Mouse (Mus musculus) heart, postnatal 25 days (tissue): Measurements from ENCODE around the gene Gfral. TPM values are rescaled to one million over a fixed set of nuclear protein-coding genes. Genes with fewer than 3 reads are reported as not detected.

ENCODE experiments used
- DNase-seq: peaks from one replicate; pipeline ENCODE4 v3.0.0; 2022; ENCODE audit warnings: low spot score
- intact Hi-C: fragments of 180-260 bp; cut with DNase I; formaldehyde crosslinking; loops from one replicate; pipeline ENCODE4 v1.15.1; 2025
- total RNA-seq, 2 experiments: library from RNA; stranded (reverse); gene quantifications; 2 replicates each; pipeline ENCODE4 v1.2.3; 2021

Gene Gfral
- total RNA-seq, result not detected

GRCm38 (mm10) chr9:76213557-76213956 lies at the start of gene Gfral:
Gfral (minus strand) TSS chr9:76213657.
- intact Hi-C loops, result no loop called here
- DNase-seq, result no peak

GRCm38 (mm10) chr9:76257731-76258130 lies 44.3 kb upstream of the Gfral start:
- no peak for DNase-seq
- intact Hi-C loops, result no loop called here

- no peak for DNase-seq
- intact Hi-C loops, result no loop called here
Observed at GRCm38 (mm10) chr9:76252544-76252943, 39.1 kb upstream of the Gfral start.

GRCm38 (mm10) chr9:76252109-76252508 lies 38.7 kb upstream of the Gfral start:
- no peak for DNase-seq
- intact Hi-C loops, result no loop called here

- intact Hi-C loops, result no loop called here
- no peak for DNase-seq
Observed at GRCm38 (mm10) chr9:76242322-76242721, 28.9 kb upstream of the Gfral start.

GRCm38 (mm10) chr9:76237946-76238345 lies 24.5 kb upstream of the Gfral start:
- DNase-seq, result no peak
- intact Hi-C loops, result loop anchor here (2.0 kb wide), 1 partner anchor 475 kb away; no protein-coding TSS in a partner anchor

DNA sequence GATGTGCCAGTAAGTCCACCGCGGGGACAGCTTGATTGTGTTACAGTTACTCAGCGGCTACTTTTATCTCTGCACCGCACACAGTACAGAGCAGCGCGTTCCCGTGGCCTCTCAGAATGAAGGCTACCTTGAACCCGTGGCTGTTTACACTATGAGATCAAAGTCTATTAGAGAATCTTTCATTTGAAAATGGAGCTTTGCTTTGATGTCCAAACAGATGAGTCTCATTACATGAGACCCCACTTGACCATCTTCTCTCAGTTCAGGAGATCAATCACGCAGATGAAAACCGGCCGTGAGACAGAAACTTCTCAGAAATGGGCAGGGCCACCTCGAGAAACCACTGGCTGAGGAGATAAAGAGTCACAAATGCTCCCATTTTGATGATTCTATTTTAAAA lies 23.8 kb upstream of the Gfral start:
- intact Hi-C loops, result loop anchor here (2.0 kb wide), 1 partner anchor 474 kb away; no protein-coding TSS in a partner anchor
- DNase-seq, result no peak

- DNase-seq, result peak; percentile 2
- intact Hi-C loops, result loop anchor here (2.0 kb wide), 1 partner anchor 474 kb away; no protein-coding TSS in a partner anchor
Observed at GRCm38 (mm10) chr9:76236626-76237025, 23.2 kb upstream of the Gfral start.

DNA sequence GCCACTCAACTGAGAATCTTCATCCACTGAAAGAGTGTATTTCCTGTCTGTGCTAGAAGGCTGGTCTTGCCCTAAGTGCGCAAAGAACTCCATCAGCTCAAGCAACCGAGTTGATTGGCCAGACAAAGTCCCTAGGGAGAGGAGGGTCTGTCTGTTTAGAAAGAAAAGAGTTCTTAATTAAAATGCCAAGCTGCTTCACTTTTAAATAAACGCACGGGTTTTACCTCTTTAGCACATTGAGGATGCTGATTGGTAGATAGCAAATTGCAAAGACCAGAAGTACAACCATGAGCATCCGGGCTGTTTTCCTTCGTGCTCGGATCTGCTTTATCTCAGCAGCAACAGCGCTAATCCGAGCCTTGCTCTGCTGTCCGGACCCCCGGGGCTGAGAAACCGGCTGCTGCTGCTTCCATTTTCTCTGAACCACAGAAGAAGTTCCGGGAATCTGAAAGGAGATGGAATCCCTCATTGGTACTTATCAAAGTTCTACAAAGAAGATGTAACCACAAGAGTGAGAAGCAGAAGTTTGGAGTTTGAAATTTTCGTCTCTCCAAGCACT lies 22.6 kb upstream of the Gfral start:
- DNase-seq, result no peak
- intact Hi-C loops, result loop anchor here (2.0 kb wide), 1 partner anchor 473 kb away; no protein-coding TSS in a partner anchor

DNA sequence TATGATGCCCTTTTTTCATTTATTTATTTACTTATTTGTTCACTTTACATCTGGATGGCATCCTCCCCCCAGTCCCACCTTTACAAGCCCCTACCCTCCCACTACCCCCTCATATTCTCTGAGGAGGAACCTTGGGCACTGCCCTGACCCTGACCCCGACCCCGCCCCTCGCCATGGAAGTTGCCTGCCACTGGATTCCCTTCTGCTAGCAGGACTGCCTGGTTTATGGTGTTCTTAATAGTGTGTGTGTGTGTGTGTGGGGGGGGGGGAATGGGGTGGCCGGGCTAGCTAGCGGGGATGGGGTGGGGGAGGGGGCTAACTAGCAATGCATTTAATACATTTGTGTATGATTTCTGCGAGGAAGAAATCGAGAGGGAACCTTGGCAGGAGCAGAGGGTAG lies 21.4 kb upstream of the Gfral start:
- DNase-seq, result no peak
- intact Hi-C loops, result no loop called here

DNA sequence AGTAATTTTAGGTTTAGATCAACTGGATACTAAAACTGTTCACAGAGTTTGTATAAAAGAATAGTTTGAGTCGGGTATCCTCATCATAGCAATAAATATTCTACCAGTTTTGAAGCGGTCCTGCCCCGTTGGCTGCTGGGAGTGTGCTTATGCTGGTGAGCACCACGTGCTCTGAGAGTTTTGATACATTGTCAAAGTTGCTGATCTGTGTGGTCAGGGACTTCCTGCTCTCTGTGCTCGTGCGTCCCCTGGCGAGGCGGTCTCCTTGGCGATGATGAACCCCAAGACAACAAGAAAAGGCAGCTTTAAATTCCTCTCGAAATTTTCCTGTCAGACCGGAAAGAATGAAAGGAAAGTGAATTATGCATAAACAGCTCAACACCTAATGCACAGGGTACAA lies 16.9 kb upstream of the Gfral start:
- no peak for DNase-seq
- intact Hi-C loops, result no loop called here

DNA sequence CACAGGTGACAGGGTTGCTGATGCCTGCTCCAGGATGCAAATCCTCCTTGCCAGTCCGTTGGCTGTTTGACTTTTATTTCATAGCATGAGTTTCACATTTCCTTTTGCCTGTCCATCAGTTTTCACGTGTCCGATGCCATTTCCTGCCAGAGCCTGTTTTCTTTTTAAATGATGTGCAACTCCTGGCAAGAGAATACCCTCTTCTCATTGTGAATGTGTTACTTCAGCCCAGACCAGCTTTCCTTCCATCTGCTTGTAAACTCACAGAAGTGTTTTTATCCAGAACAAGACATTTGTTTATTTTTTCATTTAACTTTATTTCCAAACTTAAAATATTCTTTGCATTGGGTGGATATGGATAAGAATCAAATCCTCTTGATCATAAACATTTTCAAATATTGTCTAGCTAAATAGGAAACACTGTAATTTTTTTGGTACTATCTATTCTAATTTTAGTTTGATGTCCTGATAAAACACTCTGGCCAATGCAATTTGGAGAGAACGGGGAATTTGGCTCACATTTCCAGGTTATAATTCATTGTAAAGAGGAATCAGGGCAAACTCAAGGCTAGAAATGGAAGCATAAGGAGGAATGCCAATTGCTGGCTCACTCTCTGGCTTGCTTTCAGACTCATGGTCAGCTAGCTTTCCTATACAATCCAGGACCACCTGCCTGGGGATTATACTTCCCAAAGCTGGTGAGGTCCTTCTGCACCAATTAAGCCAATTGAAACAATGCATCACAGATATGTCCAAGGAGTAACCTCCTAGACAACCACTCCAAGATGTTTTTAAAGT lies 3.9 kb upstream of the Gfral start:
- intact Hi-C loops, result no loop called here

DNA sequence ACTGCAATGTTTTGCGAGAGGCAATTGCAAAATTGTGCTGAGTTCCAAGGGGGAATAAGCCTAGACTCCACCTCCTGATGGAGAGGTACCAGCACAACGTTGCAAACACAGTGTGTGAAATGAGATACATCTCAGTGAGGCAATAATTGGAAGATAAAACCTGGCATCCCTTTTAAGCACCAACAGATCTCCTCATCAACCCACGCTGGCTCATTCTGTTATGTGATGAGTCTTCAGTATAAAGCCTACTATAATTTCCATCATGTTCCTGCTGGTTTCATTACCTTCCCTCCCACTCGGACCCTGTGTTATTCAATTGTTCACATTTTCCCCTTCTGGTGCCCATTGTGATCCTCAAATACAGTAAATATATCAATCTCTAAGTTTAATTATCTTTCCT lies 1.2 kb upstream of the Gfral start:
- intact Hi-C loops, result no loop called here
- DNase-seq, result no peak

More for the DNA sequence above, 3.9 kb upstream of the Gfral start:
- no peak for DNase-seq

DNA sequence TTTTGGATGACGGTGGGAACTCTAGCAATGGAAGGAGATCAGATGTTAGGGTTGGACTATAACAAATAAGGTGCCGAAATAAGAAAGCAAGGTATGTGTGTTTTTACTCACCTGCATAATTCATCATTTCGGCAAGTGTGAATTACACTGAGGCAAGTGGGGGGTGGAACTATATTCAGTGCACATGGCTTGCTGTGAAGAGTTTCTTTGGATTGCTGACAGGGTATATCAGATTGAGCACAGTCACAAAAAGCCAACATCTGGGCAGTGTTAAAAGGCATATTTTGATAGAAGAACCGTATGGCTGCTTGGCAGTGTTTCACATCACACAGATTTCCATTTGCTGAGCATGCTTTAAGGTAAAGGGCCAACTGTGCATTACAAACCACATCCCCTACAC lies 16.5 kb downstream of the Gfral start:
- intact Hi-C loops, result no loop called here

GRCm38 (mm10) chr9:76179221-76179620 lies 34.2 kb downstream of the Gfral start:
- no peak for DNase-seq
- intact Hi-C loops, result no loop called here

More for the DNA sequence above, 16.5 kb downstream of the Gfral start:
- DNase-seq, result no peak

DNA sequence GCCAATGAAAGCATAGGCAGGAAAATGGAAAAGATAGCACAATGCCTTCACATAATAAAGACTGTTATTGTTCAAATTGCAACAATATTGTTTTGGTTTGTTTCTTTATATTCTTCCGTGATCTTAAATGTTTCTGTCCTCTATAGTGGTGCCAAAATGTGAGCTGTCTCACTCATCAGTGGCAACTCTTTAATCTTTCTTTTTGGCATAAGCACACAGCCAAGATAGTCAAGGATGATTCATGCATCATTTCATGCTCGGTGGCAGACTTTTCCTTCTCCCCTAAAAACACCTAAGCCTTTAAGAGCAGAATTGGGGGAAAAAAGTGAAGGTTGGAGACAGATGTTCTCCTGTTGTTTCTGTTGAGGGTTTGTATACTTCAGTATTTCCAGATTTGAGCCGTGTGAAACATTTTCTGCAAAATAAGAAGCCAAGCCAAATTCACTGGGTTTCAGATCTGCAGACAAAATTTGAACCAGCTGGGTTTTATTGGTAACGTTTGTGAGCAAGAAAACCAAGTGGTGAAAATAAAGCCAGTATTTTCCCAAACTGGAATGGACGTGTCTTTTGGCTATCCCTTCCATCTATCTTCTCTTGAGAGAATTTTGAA lies 40.7 kb downstream of the Gfral start:
- no peak for DNase-seq

GRCm38 (mm10) chr9:76168355-76168754 lies 45.1 kb downstream of the Gfral start:
- intact Hi-C loops, result no loop called here
- DNase-seq, result no peak

More for the DNA sequence above, 40.7 kb downstream of the Gfral start:
- intact Hi-C loops, result no loop called here

DNA sequence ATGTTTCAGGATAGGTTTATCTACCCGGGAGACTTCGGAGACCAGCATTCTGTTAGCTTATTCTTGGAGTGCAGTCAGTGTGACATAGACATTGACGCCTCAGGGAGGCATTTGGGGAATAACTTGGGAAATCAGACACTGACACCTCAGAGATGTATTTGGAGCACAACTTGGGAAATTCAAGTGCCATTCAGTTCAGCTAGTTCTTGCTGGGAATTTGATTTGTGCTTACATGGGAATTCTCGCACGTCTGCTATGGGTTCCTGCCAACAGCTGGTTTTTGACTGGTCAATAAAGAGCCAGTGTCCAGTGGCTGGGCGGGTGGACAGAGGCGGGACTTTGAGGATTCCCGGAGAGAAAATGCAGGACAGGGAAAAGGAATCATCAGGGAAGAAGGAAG lies 51.0 kb downstream of the Gfral start:
- DNase-seq, result no peak
- intact Hi-C loops, result no loop called here

DNA sequence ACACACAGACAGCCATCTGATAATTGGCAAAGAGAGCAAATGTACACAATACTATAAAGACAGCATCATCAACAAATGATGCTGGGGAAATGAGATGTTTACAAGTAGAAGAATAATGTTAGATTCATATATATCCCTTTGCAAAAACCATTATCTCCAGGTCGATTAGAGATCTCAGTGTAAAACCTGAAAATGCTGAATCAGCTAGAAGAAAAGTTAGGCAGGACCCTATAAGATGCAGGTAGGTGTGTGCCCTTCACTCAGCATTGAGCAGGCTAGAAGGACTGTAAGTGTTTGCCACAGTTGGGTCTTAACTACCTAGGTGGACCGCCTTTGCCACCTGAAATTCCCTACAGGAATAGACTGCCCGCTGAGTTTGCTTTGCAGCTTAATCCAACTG lies 67.9 kb downstream of the Gfral start:
- no peak for DNase-seq
- intact Hi-C loops, result no loop called here

- intact Hi-C loops, result no loop called here
- DNase-seq, result no peak
Observed at GRCm38 (mm10) chr9:76138378-76139109, 74.9 kb downstream of the Gfral start.
